Mouse (Mus musculus) liver, adult 2 months (tissue): ENCODE measurements around the gene Dgke. TPM values are rescaled to one million over a fixed set of nuclear protein-coding genes. Genes with fewer than 3 reads are reported as not detected.

ENCODE experiments used
- DNase-seq: peaks from one replicate; pipeline ENCODE4 v3.0.0-alpha.2; 2011; ENCODE audit warnings: low read depth, low spot score; ENCODE audit errors: extremely low read depth
- H3K27ac ChIP-seq: fragments of 200-500 bp; replicated peaks from 2 replicates; pipeline ENCODE4 v1.5.1; 2012; ENCODE audit warnings: low read depth, mild to moderate bottlenecking, control low read depth, inconsistent platforms, low read length; ENCODE audit not compliant: insufficient read depth
- H3K27me3 ChIP-seq: fragments of 200-500 bp; 2 replicates; pipeline ENCODE4 v1.6.1; 2012; ENCODE audit warnings: mild to moderate bottlenecking, moderate library complexity, low read length, inconsistent platforms; ENCODE audit not compliant: control insufficient read depth, insufficient read depth
- H3K36me3 ChIP-seq: fragments of 200-500 bp; 2 replicates; pipeline ENCODE4 v1.6.1; 2012; ENCODE audit warnings: low read length, inconsistent platforms; ENCODE audit not compliant: control insufficient read depth, insufficient read depth
- H3K4me1 ChIP-seq: fragments of 200-500 bp; 2 replicates; pipeline ENCODE4 v1.6.1; 2011; ENCODE audit warnings: low read length; ENCODE audit not compliant: control insufficient read depth, insufficient read depth
- H3K4me3 ChIP-seq: fragments of 200-500 bp; 2 replicates; pipeline ENCODE4 v1.5.1; 2011; ENCODE audit warnings: low read depth, mild to moderate bottlenecking, control low read depth, low read length, moderate library complexity; ENCODE audit not compliant: insufficient read depth
- H3K79me2 ChIP-seq: fragments of 200-500 bp; 2 replicates; pipeline ENCODE4 v1.6.1; 2012; ENCODE audit warnings: inconsistent platforms, mild to moderate bottlenecking, low read length, moderate library complexity; ENCODE audit not compliant: control insufficient read depth, insufficient read depth
- H3K9ac ChIP-seq: fragments of 200-500 bp; 2 replicates; pipeline ENCODE4 v1.6.1; 2012; ENCODE audit warnings: low read depth, mild to moderate bottlenecking, control low read depth, inconsistent platforms, low read length
- CTCF ChIP-seq: fragments of 200-500 bp; IDR thresholded peaks from 2 replicates; pipeline ENCODE4 v1.5.1; 2011; ENCODE audit warnings: low read depth, low read length, control low read depth
- POLR2A ChIP-seq: fragments of 200-500 bp; IDR thresholded peaks from 2 replicates; pipeline ENCODE4 v1.6.1; 2011; ENCODE audit warnings: low read length, control low read depth; ENCODE audit not compliant: insufficient read depth; ENCODE audit errors: extremely low read depth
- WGBS: fragments of 180-500 bp; shearing (Covaris S2); methylation state at CpG from one replicate; pipeline ENCODE4 v1.1.7; 2018; 5-methylcytosine and 5-hydroxymethylcytosine counted together
- polyA plus RNA-seq: library from polyadenylated mRNA; depleted of rRNA; stranded (reverse); fragments of >200 nt; gene quantifications from 2 replicates; pipeline ENCODE4 v1.2.3, GENCODE M21; 2012
- total RNA-seq: library from RNA; depleted of rRNA; stranded (reverse); fragments of >200 nt; gene quantifications from 2 replicates; pipeline ENCODE4 v1.2.3, GENCODE M21; 2014

Gene Dgke
- total and polyA plus RNA-seq, 2 experiments, result 0.69 to 0.74 TPM

DNA sequence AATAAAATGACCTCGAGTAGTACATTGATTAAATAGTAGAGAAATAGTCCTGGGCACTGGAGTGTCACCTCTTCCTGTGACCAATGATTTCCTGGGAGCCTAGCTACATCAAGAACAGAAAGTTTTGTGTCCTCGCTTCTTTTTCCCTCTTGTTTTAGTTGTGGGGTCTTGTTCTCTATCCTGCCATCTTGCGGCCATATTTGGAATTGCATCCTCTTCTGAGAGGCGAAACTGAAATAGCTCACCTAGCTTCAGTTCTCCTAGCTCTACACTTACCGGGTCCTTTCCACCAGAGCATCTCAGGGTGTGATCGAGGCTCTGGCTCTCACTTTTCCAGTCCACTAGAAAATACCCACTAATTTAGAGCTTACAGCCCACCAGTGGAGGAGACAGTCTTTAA, 2.7 kb upstream of the Dgke start:
- Histone ChIP-seq H3K4me1 (peaks cover 2% of the 10 kb centered on the region; the same call in 1 of the 2 replicates), H3K27me3 (no peaks in the 10 kb centered on the region), H3K27ac (no peak overlapping the region), H3K4me3 (no peak overlapping the region), H3K36me3 (no peaks in the 10 kb centered on the region), H3K9ac (no peak overlapping the region), H3K79me2 (no peaks in the 10 kb centered on the region)
- WGBS, result 23% methylated on average over 6 of the region's 6 CpGs
- TF ChIP-seq POLR2A (no peak), CTCF (no peak)
- no peak for DNase-seq

DNA sequence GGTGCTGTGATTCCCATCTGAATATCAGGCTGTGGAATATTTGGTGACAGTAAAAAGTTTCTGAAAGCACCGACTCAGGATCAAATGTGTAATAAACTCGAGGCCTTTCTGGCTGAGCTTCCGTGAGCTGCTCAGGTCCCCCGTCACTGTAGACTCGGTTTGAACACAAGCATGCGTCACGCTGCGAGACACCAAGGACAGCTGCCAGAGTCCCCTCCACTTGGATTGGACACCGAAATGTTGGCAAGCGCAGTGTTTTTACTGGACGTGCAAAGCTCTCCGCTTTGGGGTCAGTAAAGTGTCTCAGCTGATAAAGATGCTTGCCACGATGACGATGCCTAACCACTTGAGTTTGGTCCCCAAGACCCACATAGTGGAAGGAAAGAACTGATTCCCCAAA, 2.0 kb upstream of the Dgke start:
- TF ChIP-seq CTCF (no peak), POLR2A (no peak)

DNA sequence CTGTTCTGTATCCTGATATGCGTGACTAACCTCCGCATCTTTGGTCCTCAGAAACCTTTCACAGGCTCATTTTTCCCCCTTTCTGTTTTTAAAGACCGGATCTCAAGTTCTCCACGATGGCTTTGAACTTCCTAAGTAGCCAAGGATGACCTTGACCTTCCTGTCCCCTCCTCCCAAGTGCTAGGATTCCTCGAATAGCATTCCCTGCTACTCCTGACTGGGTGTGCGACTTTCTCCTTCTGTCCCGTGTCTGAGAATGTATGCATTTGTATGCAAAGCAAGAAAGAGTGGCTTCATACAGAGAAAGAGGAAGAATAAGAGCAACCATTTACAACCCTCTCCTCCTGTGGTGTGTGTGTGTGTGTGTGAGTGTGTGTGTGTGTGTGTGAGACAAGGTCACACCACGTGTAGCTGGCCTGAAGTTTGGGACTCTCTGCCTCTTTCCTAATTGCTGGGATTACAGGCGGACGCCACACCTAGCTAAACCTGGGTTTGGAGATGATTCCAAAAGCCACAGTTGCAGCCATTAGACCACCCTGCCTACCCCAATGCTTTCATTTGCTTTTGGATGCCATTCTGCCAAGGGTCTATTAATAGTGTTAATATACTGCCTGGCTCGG, 1.3 kb upstream of the Dgke start:
- H3K4me3 ChIP-seq, result no peak overlapping the region
- H3K79me2 ChIP-seq, result no peaks in the 10 kb centered on the region
- H3K27me3 ChIP-seq, result no peaks in the 10 kb centered on the region
- peaks cover 2% of the 10 kb centered on the region; the same call in 1 of the 2 replicates for H3K4me1 ChIP-seq
- no peak for TF ChIP-seq POLR2A
- TF ChIP-seq CTCF, result no peak
- DNase-seq, result no peak
- H3K36me3 ChIP-seq, result no peaks in the 10 kb centered on the region
- H3K9ac ChIP-seq, result no peak overlapping the region
- 72% methylated on average over 11 of the region's 11 CpGs for WGBS
- no peak overlapping the region for H3K27ac ChIP-seq

More for the DNA sequence above, 2.0 kb upstream of the Dgke start:
- no peak for DNase-seq
- H3K4me1 ChIP-seq, result peaks cover 2% of the 10 kb centered on the region; the same call in 1 of the 2 replicates
- H3K4me3 ChIP-seq, result no peak overlapping the region
- no peaks in the 10 kb centered on the region for H3K36me3 ChIP-seq
- H3K9ac ChIP-seq, result no peak overlapping the region
- H3K27me3 ChIP-seq, result no peaks in the 10 kb centered on the region
- no peak overlapping the region for H3K27ac ChIP-seq
- WGBS, result 86% methylated on average over 14 of the region's 14 CpGs
- H3K79me2 ChIP-seq, result no peaks in the 10 kb centered on the region

DNA sequence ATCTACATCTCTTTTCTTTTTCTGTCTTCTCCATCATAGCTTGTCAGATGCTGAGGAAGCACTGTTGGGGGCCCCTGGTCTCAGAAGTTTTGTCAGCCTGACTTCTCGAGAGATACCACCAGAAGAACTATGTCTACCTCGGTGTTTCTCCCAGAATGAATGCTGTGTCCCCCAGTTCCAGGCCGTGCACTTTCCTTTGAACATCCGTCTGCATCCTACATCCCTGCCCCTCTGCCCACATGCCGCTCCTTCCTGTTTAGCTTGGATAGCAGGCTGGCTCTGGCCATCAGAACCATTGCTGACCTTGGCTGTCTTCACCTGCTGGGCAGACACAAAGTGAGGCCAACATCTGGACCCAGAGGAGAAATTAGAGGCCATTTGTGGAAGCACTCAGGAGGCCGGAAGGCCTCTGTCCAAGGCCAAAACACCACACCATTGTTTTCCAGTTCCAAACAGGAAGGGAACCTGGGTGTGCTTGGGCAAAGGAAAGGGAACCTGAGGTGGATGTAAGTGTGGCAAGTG, 712 bp upstream of the Dgke start:
- TF ChIP-seq POLR2A, result no peak
- no peak for TF ChIP-seq CTCF
- no peak for DNase-seq
- Histone ChIP-seq H3K4me3 (no peak overlapping the region), H3K27me3 (no peaks in the 10 kb centered on the region), H3K36me3 (no peaks in the 10 kb centered on the region), H3K27ac (peak overlapping the region; percentile 48; the same call in 1 of the 2 replicates), H3K9ac (no peak overlapping the region), H3K79me2 (no peaks in the 10 kb centered on the region), H3K4me1 (peaks cover 2% of the 10 kb centered on the region; the same call in 1 of the 2 replicates)
- 76% methylated on average over 6 of the region's 6 CpGs for WGBS

GRCm38 (mm10) chr11:89066126-89066525, 524 bp downstream of the Dgke start:
- no peak for DNase-seq
- H3K36me3 ChIP-seq, result no peaks in the 10 kb centered on the region
- H3K79me2 ChIP-seq, result no peaks in the 10 kb centered on the region
- no peak overlapping the region for H3K4me3 ChIP-seq
- H3K9ac ChIP-seq, result no peak overlapping the region
- H3K4me1 ChIP-seq, result peaks cover 2% of the 10 kb centered on the region; the same call in 1 of the 2 replicates
- no peak overlapping the region for H3K27ac ChIP-seq
- H3K27me3 ChIP-seq, result no peaks in the 10 kb centered on the region
- TF ChIP-seq POLR2A (no peak), CTCF (no peak)
- 86% methylated on average over 6 of the region's 6 CpGs for WGBS

DNA sequence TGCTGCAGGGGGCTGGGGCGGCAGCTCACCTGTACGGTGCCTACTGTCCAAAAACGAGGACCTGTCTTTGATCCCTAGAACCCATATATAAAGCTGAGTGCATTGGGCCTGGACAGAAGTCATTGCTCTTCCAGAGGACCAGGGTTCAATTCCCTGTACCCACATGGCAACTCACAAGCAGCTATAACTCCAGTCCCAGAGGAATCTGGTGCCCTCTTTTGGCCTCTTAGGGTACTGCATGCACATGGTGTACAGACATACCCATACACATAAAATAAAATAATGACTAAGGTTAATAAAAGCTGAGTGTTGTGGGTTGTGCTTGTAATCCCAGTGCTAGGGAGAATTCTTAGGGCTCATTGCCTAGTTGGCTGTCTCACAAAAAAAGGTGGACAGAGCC, 1.4 kb downstream of the Dgke start:
- peaks cover 2% of the 10 kb centered on the region; the same call in 1 of the 2 replicates for H3K4me1 ChIP-seq
- WGBS, result 97% methylated on average over 3 of the region's 3 CpGs
- TF ChIP-seq POLR2A, result no peak
- TF ChIP-seq CTCF, result peak; percentile 20; the same call in 1 of the 2 replicates
- no peak for DNase-seq
- no peak overlapping the region for H3K9ac ChIP-seq
- H3K36me3 ChIP-seq, result no peaks in the 10 kb centered on the region
- H3K27ac ChIP-seq, result no peak overlapping the region
- H3K27me3 ChIP-seq, result no peaks in the 10 kb centered on the region
- no peak overlapping the region for H3K4me3 ChIP-seq
- peaks cover 2% of the 10 kb centered on the region; the same call in 1 of the 2 replicates for H3K79me2 ChIP-seq
